Mouse (Mus musculus) midbrain, embryonic 10.5 days (tissue): ENCODE measurements around the gene Pafah1b3. TPM values are rescaled to one million over a fixed set of nuclear protein-coding genes. Genes with fewer than 3 reads are reported as not detected.
A peak's percentile ranks its signal among the peaks of the same experiment; 100 is the strongest.

Experiments used
- DNase-seq: peaks from one replicate; pipeline ENCODE4 v3.0.0-alpha.2; 2017; ENCODE audit warnings: low spot score
- H3K27ac ChIP-seq: fragments of 300-500 bp; sonication (generic); replicated peaks from 2 replicates; pipeline ENCODE4 v1.5.1; 2016; ENCODE audit warnings: mild to moderate bottlenecking
- H3K27me3 ChIP-seq: fragments of 300-500 bp; sonication (generic); 2 replicates; pipeline ENCODE4 v1.6.1; 2016; ENCODE audit warnings: low read depth, mild to moderate bottlenecking; ENCODE audit not compliant: poor library complexity, severe bottlenecking
- H3K36me3 ChIP-seq: fragments of 300-500 bp; sonication (generic); 2 replicates; pipeline ENCODE4 v1.6.1; 2016; ENCODE audit warnings: mild to moderate bottlenecking, moderate library complexity
- H3K4me1 ChIP-seq: fragments of 300-500 bp; sonication (generic); 2 replicates; pipeline ENCODE4 v1.6.1; 2016
- H3K4me3 ChIP-seq: fragments of 300-500 bp; sonication (generic); 2 replicates; pipeline ENCODE4 v1.5.1; 2016; ENCODE audit warnings: mild to moderate bottlenecking, moderate library complexity
- H3K9me3 ChIP-seq: fragments of 300-500 bp; sonication (generic); replicated peaks from 2 replicates; pipeline ENCODE4 v1.6.1; 2016; ENCODE audit warnings: mild to moderate bottlenecking
- WGBS: fragments of 180-500 bp; shearing (Covaris S2); methylation state at CpG from one replicate; pipeline ENCODE4 v1.1.7; 2016; 5-methylcytosine and 5-hydroxymethylcytosine counted together
- polyA plus RNA-seq: library from polyadenylated mRNA; unstranded; fragments of >200 nt; fragmentation: Nextera tagmentation; extraction: Ambion mirVana; gene quantifications from 2 replicates; pipeline ENCODE4 v1.2.1, GENCODE M21; 2016

Gene Pafah1b3
- polyA plus RNA-seq, 1 experiment from 2014 or later: 293 TPM

- H3K27me3 ChIP-seq: peaks cover 52% of the 10 kb centered on the region
- DNase-seq: peak; percentile 62
- under 1% methylated on average over 69 of the region's 69 CpGs for WGBS
- peaks cover 12% of the 10 kb centered on the region for H3K36me3 ChIP-seq
- peak overlapping the region; percentile 84 for H3K4me3 ChIP-seq
- peak overlapping the region; percentile 75 for H3K27ac ChIP-seq
- H3K4me1 ChIP-seq: peaks cover 38% of the 10 kb centered on the region
- no peaks in the 10 kb centered on the region for H3K9me3 ChIP-seq
Observed at GRCm38 (mm10) chr7:25315306-25316041, 17.7 kb upstream of the Pafah1b3 start.

- Histone ChIP-seq H3K36me3 (peaks cover 6% of the 10 kb centered on the region; the same call in 1 of the 2 replicates), H3K9me3 (no peaks in the 10 kb centered on the region), H3K4me3 (peak overlapping the region; percentile 84), H3K27ac (peak overlapping the region; percentile 75), H3K4me1 (peaks cover 38% of the 10 kb centered on the region), H3K27me3 (peaks cover 52% of the 10 kb centered on the region)
- 2% methylated on average over 51 of the region's 51 CpGs for WGBS
- DNase-seq: no peak
Observed at GRCm38 (mm10) chr7:25314606-25315305, 17.0 kb upstream of the Pafah1b3 start.

- Histone ChIP-seq H3K36me3 (no peaks in the 10 kb centered on the region), H3K9me3 (no peaks in the 10 kb centered on the region), H3K27ac (no peak overlapping the region), H3K27me3 (peaks cover 64% of the 10 kb centered on the region), H3K4me3 (no peak overlapping the region), H3K4me1 (peaks cover 33% of the 10 kb centered on the region)
- WGBS: 45% methylated on average over 7 of the region's 7 CpGs
- no peak for DNase-seq
Observed at GRCm38 (mm10) chr7:25313325-25313724, 15.5 kb upstream of the Pafah1b3 start.

- no peaks in the 10 kb centered on the region for H3K36me3 ChIP-seq
- H3K27me3 ChIP-seq: peaks cover 85% of the 10 kb centered on the region
- H3K9me3 ChIP-seq: no peaks in the 10 kb centered on the region
- no peak for DNase-seq
- H3K27ac ChIP-seq: no peak overlapping the region
- H3K4me1 ChIP-seq: peaks cover 23% of the 10 kb centered on the region
- WGBS: 83% methylated on average over 11 of the region's 11 CpGs
- H3K4me3 ChIP-seq: no peak overlapping the region
Observed at GRCm38 (mm10) chr7:25311193-25311592, 13.4 kb upstream of the Pafah1b3 start.

GRCm38 (mm10) chr7:25309425-25309824 lies 11.6 kb upstream of the Pafah1b3 start:
- Histone ChIP-seq H3K27ac (no peak overlapping the region), H3K9me3 (no peaks in the 10 kb centered on the region), H3K4me3 (no peak overlapping the region), H3K36me3 (no peaks in the 10 kb centered on the region), H3K4me1 (peaks cover 17% of the 10 kb centered on the region), H3K27me3 (peaks cover 80% of the 10 kb centered on the region)
- 92% methylated on average over 9 of the region's 9 CpGs for WGBS
- DNase-seq: no peak

GRCm38 (mm10) chr7:25308702-25309318 lies 11.0 kb upstream of the Pafah1b3 start:
- no peaks in the 10 kb centered on the region for H3K36me3 ChIP-seq
- H3K27ac ChIP-seq: no peak overlapping the region
- no peak for DNase-seq
- no peaks in the 10 kb centered on the region for H3K9me3 ChIP-seq
- no peak overlapping the region for H3K4me3 ChIP-seq
- H3K4me1 ChIP-seq: peaks cover 17% of the 10 kb centered on the region
- 76% methylated on average over 15 of the region's 17 CpGs for WGBS
- H3K27me3 ChIP-seq: peaks cover 75% of the 10 kb centered on the region

- Histone ChIP-seq H3K27me3 (peaks cover 66% of the 10 kb centered on the region), H3K4me1 (peaks cover 17% of the 10 kb centered on the region), H3K4me3 (peak overlapping the region; percentile 73), H3K36me3 (no peaks in the 10 kb centered on the region), H3K9me3 (no peaks in the 10 kb centered on the region), H3K27ac (no peak overlapping the region)
- no peak for DNase-seq
- 45% methylated on average over 2 of the region's 2 CpGs for WGBS
Observed at GRCm38 (mm10) chr7:25306614-25306996, 8.8 kb upstream of the Pafah1b3 start.

- under 1% methylated on average over 47 of the region's 47 CpGs for WGBS
- Histone ChIP-seq H3K9me3 (no peaks in the 10 kb centered on the region), H3K27me3 (peaks cover 61% of the 10 kb centered on the region), H3K4me3 (peak within 1 kb of the TSS; percentile 73), H3K27ac (peak within 1 kb of the TSS; percentile 78), H3K4me1 (peaks cover 22% of the 10 kb centered on the region), H3K36me3 (no peaks in the 10 kb centered on the region)
- peak; percentile 62 for DNase-seq
Observed at GRCm38 (mm10) chr7:25305956-25306613, 8.3 kb upstream of the Pafah1b3 start, which contains the start of gene Tmem145. Gene Tmem145, plus strand, starts transcription at chr7:25306106.

GRCm38 (mm10) chr7:25305481-25305880 lies 7.7 kb upstream of the Pafah1b3 start:
- Histone ChIP-seq H3K4me3 (peak overlapping the region; percentile 73), H3K4me1 (peaks cover 26% of the 10 kb centered on the region), H3K27ac (peak overlapping the region; percentile 78; the same call in 1 of the 2 replicates), H3K27me3 (peaks cover 58% of the 10 kb centered on the region), H3K9me3 (no peaks in the 10 kb centered on the region), H3K36me3 (no peaks in the 10 kb centered on the region)
- 1% methylated on average over 2 of the region's 2 CpGs for WGBS
- no peak for DNase-seq

- no peak for DNase-seq
- peaks cover 27% of the 10 kb centered on the region for H3K4me1 ChIP-seq
- peaks cover 49% of the 10 kb centered on the region for H3K27me3 ChIP-seq
- 89% methylated on average over 3 of the region's 3 CpGs for WGBS
- H3K36me3 ChIP-seq: no peaks in the 10 kb centered on the region
- H3K4me3 ChIP-seq: no peak overlapping the region
- H3K27ac ChIP-seq: no peak overlapping the region
- no peaks in the 10 kb centered on the region for H3K9me3 ChIP-seq
Observed at GRCm38 (mm10) chr7:25303685-25304006, 5.9 kb upstream of the Pafah1b3 start.

- Histone ChIP-seq H3K27me3 (peaks cover 44% of the 10 kb centered on the region), H3K9me3 (no peaks in the 10 kb centered on the region), H3K27ac (no peak overlapping the region), H3K4me3 (no peak overlapping the region), H3K4me1 (peaks cover 32% of the 10 kb centered on the region), H3K36me3 (no peaks in the 10 kb centered on the region)
- WGBS: 70% methylated on average over 9 of the region's 9 CpGs
- no peak for DNase-seq
Observed at GRCm38 (mm10) chr7:25303003-25303684, 5.4 kb upstream of the Pafah1b3 start.

GRCm38 (mm10) chr7:25301063-25301462 lies 3.3 kb upstream of the Pafah1b3 start, which contains the start of gene Prr19:
Gene Prr19, plus strand, starts transcription at chr7:25301411.
- no peak within 1 kb of the TSS for H3K4me3 ChIP-seq
- peaks cover 2% of the 10 kb centered on the region for H3K36me3 ChIP-seq
- no peaks in the 10 kb centered on the region for H3K9me3 ChIP-seq
- peaks cover 23% of the 10 kb centered on the region for H3K27me3 ChIP-seq
- WGBS: 58% methylated on average over 19 of the region's 19 CpGs
- no peak within 1 kb of the TSS for H3K27ac ChIP-seq
- peaks cover 46% of the 10 kb centered on the region for H3K4me1 ChIP-seq
- DNase-seq: peak; percentile 73
